Mouse (Mus musculus) duodenum, adult 2 months (tissue): ENCODE data around the gene Tsen2. TPM values are rescaled to one million over a fixed set of nuclear protein-coding genes. Genes with fewer than 3 reads are reported as not detected.

Experiments
- polyA plus RNA-seq: library from polyadenylated mRNA; depleted of rRNA; stranded (reverse); fragments of >200 nt; gene quantifications from 2 replicates; pipeline ENCODE4 v1.2.3, GENCODE M21; 2012; ENCODE audit warnings: low replicate concordance; rRNA removed

The Tsen2 gene
- 1.6 and 4.1 TPM in 2 replicates for polyA plus RNA-seq

GRCm38 (mm10) chr6:115544442-115544970, at the start of gene Tsen2:
TSS of gene Tsen2 (plus strand) at chr6:115544664.

DNA sequence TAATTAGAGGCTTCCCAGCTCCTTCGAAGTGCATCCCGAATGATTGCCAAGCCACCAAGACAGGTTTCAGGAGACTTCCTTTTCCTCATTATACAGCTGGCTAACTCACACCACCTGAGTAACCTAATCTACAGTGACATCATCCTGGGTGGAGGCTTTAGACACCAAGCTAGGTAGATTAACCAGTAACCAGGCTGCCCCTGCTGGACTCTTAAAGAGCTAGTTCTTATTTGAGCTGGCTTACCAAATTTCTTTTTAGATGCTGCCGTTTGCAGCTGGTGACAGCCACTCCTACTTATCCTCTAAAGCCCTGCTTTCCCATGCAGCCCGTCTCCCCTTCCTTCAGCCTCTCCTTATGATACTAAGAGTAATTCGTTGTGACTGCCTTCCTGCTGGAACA, 48.0 kb downstream of the Tsen2 start, which contains the start of gene Mkrn2os:
Gene Mkrn2os (minus strand): TSS at position 119 of the 400 bp plus-strand sequence.

DNA sequence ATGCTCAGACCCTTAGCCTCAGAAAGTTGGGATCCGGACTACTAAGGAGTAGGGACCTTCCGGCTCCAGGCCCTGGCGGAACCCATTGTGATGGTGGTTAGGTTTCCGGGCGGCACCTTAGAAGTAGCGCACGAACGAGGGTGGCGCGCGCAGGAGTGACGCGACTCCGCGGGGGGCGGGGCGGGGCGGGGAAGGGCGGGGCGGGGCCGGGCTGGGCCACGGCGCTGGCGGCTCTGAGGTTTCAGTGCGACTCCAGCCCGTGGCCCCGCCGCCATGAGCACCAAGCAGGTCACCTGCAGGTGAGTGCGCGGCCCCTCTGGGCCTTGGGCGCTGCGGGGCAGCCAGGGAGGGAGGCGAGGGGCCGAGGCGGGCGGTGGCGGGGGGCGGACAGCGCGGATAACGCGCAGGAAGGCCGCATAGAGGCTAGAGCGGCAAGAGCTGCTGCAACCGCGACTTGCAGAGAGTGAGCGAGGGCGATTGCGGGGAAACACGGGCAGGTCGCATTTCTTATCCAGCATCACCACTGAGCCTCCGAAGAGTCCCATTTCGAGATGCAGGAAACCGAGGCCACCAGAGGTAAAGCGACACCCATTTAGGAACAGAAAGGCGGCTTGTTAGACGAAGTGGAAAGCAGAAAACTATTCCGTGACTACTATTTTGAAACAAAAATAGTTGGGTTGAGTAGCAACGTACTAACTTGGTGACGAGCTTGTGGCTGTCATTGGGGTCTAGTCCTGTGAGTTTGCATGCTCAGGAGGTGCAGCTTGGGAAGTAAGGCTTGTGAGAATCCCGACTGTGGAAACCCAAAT, 57.5 kb downstream of the Tsen2 start, which contains the start of gene Mkrn2:
Gene Mkrn2 (plus strand): TSS at position 188 of the 809 bp plus-strand sequence.

Other genes starting within 250 kb of the Tsen2 start
- gene Pparg, start 183.7 kb upstream of the Tsen2 start, polyA plus RNA-seq = 7.1 and 13.4 TPM in 2 replicates
- gene Mkrn2os, start 47.9 kb downstream of the Tsen2 start, polyA plus RNA-seq = 76.9 and 92.7 TPM in 2 replicates
- 42.5 and 80.9 TPM in 2 replicates for gene Mkrn2, start 57.2 kb downstream of the Tsen2 start, polyA plus RNA-seq
- 83.9 and 105 TPM in 2 replicates for gene Raf1, start 132.0 kb downstream of the Tsen2 start, polyA plus RNA-seq
- gene Tmem40, start 217.7 kb downstream of the Tsen2 start, polyA plus RNA-seq = 0.60 TPM in 1 of 2 replicates, not detected in the other
- gene Cand2, start 229.9 kb downstream of the Tsen2 start, polyA plus RNA-seq = 1.6 and 3.9 TPM in 2 replicates